Mouse (Mus musculus) heart, adult 18-20 months (tissue): ENCODE data around the gene Ankrd55. TPM values are rescaled to one million over a fixed set of nuclear protein-coding genes. Genes with fewer than 3 reads are reported as not detected.

Experiments
- DNase-seq, 2 experiments: peaks; one replicate each; pipeline ENCODE4 v3.0.0; 2021 to 2022; ENCODE audit warnings: mixed read lengths in 1 of 2
- total RNA-seq, 2 experiments: library from RNA; stranded (reverse); gene quantifications; 2 replicates each; pipeline ENCODE4 v1.2.3; 2021

Ankrd55 gene
- total RNA-seq, 2 experiments from 2014 or later: 1.3 to 2.3 TPM

GRCm38 (mm10) chr13:112343628-112344009 lies 55.4 kb downstream of the Ankrd55 start:
- no peak for DNase-seq

DNA sequence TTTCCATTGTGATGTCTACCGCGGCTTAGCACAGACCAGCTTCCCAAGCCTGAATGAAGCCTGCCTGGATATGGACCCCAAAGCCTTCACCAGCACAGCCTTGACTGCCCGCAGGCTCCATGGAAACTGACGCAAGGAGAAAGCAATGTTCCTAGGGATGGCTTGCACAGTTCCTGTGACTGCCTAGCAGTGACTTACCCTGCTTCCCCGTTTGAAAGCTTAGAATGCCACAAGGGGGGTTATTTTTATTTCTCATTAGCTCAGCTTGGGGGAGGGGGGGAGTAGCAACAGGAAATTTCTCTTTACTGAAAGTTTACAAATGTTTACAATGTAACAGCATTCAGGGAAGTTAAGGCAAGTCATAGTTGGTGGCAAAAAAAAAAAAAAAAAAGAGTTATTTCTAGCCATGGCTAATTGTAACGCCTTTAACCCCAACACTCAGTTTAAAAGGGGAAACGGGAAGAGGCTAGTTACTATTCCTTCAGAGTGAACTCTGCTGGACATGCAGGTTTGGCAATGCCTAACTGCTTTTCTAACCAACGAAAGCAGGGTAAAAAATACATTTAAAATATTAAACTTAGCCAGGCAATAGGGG lies 56.1 kb downstream of the Ankrd55 start:
- peak in 1 of 2 experiments; percentile 33 for DNase-seq

DNA sequence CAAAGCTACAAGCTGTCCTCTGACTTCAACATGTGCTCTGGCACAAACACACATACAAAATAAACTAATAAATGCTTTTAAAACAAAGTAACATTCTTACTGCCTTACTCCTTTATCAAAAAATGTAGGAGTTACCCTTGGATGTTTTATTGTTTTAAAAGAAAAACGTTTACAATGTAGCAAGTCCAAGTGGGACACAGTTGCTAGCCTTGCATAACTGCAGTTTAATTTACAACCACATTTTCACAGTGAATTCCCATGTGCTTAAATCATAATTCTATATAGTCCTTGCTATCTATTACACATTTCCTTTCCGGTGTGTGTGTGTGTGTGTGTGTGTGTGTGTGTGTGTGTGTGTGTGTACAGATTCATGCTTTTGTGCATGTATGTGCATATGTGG lies 57.3 kb downstream of the Ankrd55 start:
- DNase-seq: no peak

- no peak for DNase-seq
Observed at GRCm38 (mm10) chr13:112346031-112346430, 57.8 kb downstream of the Ankrd55 start.

GRCm38 (mm10) chr13:112346659-112347142 lies 58.5 kb downstream of the Ankrd55 start:
- DNase-seq: no peak

- DNase-seq: no peak
Observed at GRCm38 (mm10) chr13:112348250-112348649, 60.0 kb downstream of the Ankrd55 start.

- no peak for DNase-seq
Observed at GRCm38 (mm10) chr13:112348896-112349484, 60.7 kb downstream of the Ankrd55 start.

DNA sequence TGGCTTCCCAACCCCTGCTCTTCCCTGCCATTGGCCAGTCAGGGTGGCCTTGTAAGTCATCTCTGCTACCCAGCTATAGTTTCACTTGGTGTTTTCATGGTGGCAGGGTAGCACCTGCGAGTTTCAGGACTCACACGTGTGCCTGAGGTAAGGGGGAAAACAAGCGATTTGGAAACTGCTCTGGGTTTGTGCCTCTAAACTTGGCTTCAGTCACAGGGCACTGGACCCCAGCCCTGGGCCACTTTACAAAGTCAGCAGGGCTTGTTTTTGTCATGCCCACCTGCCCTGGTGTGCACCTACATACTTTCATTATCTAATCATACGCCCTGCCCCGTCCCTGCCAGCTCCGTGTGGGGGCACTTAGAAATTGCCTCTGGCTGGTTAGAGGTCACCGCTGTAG lies 61.2 kb downstream of the Ankrd55 start:
- peak in 1 of 2 experiments; percentile 29 for DNase-seq

GRCm38 (mm10) chr13:112351943-112352342 lies 63.7 kb downstream of the Ankrd55 start:
- DNase-seq: no peak

- peak; percentile 41 to 61 for DNase-seq
Observed at GRCm38 (mm10) chr13:112354109-112354867, 66.0 kb downstream of the Ankrd55 start.

DNA sequence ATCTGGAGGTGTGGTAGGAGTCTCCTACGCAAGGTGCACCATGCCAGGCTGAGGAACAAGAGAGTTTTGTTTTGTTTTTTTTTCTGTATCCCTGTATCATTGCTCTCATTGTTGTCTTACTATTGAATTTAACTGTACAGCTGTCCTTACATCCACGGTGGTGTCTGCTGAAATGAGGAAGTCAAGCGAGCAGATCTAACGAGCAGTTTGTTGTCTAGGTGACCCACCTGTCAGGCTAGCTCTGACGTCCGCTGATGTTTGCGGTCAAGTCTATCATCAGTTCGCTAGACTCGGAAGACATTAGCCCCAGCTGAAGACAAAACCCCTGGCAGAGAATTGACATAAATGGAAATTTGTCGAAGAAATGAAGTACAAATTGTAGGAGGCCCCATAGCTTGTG lies 66.7 kb downstream of the Ankrd55 start:
- no peak for DNase-seq

- no peak for DNase-seq
Observed at GRCm38 (mm10) chr13:112355794-112356486, 67.7 kb downstream of the Ankrd55 start.

DNA sequence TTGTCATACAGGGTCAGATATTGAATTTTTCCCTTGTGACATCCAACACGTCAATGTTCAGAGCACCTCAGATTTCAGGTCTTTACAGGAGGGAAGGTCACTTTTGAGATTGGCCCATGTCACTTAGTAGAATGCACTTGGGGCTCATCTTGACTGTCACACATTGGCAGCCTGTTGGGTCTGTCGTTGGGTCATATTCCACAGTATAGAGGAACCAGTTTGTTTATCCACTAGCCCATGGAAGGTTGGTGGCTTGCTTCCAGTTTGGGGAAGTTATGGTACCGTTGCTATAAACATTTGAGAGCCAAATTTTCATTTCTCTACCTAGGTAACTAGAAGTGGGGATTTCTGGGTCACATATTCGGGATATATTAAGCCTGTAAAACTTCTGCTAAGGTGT lies 73.3 kb downstream of the Ankrd55 start:
- DNase-seq: no peak

DNA sequence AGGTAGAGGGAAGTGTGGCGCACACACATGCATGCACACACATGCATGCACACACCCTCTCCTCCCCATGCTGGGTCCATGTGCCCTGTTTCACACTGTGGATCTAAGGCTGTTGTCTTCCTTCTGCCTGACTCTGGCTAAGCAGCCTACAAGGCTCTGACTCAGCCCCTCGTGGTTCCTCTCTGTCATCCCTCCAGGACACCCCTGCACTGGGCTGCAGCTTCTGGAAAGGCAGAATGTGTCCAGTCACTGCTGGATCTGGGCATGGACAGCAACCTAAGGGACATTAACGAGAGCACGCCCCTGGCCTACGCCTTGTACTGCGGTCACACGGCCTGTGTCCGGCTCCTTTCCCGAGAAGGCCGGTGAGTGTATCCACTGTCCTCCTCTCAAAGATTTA lies 75.0 kb downstream of the Ankrd55 start:
- peak; percentile 62 to 76 for DNase-seq

- no peak for DNase-seq
Observed at GRCm38 (mm10) chr13:112363746-112364145, 75.5 kb downstream of the Ankrd55 start.

DNA sequence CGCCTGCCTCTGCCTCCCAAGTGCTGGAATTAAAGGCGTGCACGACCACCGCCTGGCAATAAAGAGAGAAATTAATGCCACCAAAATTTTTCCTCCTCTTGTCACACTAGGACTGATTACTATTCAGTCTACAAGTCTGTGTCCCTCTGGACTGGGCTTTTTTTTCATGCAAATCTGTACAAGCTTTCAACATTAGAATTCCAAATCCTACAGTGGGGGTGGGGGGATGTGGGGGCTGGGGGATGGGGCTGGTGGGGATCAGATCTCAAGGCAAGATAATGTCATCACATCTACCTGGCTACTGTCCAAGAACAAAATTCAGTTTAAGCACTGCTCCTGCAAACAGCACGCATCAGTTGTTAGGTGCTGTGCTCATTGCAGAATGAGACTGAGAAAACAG lies 76.4 kb downstream of the Ankrd55 start:
- no peak for DNase-seq

- no peak for DNase-seq
Observed at GRCm38 (mm10) chr13:112365303-112365702, 77.1 kb downstream of the Ankrd55 start.

- peak; percentile 63 to 81 for DNase-seq
Observed at GRCm38 (mm10) chr13:112365762-112366161, 77.5 kb downstream of the Ankrd55 start.

DNA sequence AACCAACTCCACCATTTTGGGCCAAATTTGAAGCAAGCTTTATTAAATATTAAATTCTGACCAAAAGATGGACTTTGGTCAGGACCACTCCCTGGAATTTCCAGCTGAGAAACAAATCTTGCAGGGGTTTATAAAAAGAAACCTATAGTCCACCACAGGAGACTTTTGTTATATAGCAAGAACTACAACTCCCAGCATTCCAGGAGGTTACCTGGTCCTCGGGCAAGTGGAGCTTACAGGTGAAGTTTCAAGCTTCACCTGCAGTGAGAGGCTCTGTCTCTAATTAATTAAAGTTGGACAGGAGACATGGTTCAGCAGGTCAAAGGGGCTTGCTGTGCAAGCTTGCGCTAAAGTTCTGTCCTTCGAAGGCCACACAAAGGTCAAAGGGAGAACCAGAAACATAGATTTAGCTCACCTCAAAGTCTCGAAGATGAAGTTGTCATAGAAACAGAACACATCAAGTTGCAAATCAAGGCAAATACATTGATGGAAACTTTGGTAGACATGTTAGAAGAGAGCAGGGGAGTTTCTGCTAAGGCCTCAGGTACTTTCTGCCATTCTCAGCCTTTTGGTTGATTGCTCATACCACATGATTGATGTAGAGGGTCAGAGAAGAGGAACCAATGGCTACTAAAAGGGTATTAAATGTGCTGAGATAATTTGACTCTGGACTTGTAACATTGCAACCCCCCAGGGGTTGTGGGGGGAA lies 78.2 kb downstream of the Ankrd55 start:
- DNase-seq: no peak

DNA sequence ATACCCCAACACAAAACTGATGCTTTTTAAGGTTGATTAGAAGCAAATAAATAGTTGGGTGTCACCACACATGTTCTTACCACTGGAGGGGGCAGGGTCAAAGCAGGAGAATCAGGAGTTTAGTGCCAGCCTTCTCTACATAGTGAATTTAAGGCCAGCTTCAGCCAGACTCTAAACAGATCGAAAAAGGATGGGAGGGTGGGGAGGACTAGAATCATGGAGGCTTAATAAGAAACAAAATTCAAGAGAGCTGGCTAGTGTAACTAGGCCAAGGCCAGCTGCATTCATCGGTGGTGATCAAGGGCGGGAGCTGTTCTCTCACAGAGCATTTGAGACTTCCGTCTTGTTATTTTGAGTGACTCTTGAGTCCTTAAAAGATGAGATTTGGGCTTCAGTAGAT lies 83.5 kb downstream of the Ankrd55 start:
- no peak for DNase-seq

GRCm38 (mm10) chr13:112375766-112376165 lies 87.5 kb downstream of the Ankrd55 start:
- peak in 1 of 2 experiments; percentile 48 for DNase-seq

DNA sequence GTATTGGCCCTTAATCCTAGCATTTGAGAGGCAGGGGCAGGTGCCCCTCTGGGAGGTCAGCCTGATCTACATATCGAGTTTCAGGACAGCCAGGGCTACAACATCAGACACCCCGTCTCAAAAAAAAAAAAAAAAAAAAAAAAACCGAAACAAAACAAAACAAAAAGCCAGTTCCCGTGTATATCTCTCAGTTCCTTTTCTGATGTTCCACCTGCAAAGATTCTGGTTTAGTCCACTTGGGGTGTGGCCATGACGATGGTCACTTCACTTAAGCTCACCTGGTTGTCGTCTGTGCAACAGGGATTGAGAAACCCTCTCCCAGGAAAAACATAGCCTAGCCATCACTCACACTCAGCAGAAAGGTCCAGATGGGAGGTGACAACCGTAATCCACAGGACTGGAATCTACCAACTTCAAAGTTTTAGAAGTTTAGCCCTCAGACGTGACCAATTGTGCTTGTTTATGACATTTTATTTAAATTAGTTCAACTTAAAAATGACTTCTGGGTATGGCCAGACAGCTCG lies 90.6 kb downstream of the Ankrd55 start:
- DNase-seq: no peak
